Mouse (Mus musculus) liver, embryonic 15.5 days (tissue): ENCODE data around the gene Gm10663. TPM values are rescaled to one million over a fixed set of nuclear protein-coding genes. Genes with fewer than 3 reads are reported as not detected.

Experiments
- ATAC-seq: fragments of 200-750 bp; cut with Nextera tagmentation; 2 replicates; pipeline ENCODE4 v1.8.0; 2017; ENCODE audit warnings: moderate number of reproducible peaks, mild to moderate bottlenecking, moderate library complexity; ENCODE audit not compliant: insufficient read depth
- H3K27ac ChIP-seq: fragments of 300-500 bp; sonication (generic); replicated peaks from 2 replicates; pipeline ENCODE4 v1.5.1; 2015; ENCODE audit warnings: mild to moderate bottlenecking, inconsistent platforms
- H3K27me3 ChIP-seq: fragments of 300-500 bp; sonication (generic); 2 replicates; pipeline ENCODE4 v1.6.1; 2015; ENCODE audit warnings: mild to moderate bottlenecking, inconsistent platforms
- H3K36me3 ChIP-seq: fragments of 300-500 bp; sonication (generic); replicated peaks from 2 replicates; pipeline ENCODE4 v1.6.1; 2015; ENCODE audit warnings: moderate library complexity, mild to moderate bottlenecking, inconsistent platforms
- H3K4me1 ChIP-seq: fragments of 300-500 bp; sonication (generic); replicated peaks from 2 replicates; pipeline ENCODE4 v1.6.1; 2015; ENCODE audit warnings: inconsistent platforms
- H3K4me2 ChIP-seq: fragments of 300-500 bp; sonication (generic); 2 replicates; pipeline ENCODE4 v1.6.1; 2015; ENCODE audit warnings: moderate library complexity, mild to moderate bottlenecking, inconsistent platforms
- H3K4me3 ChIP-seq: fragments of 300-500 bp; sonication (generic); replicated peaks from 2 replicates; pipeline ENCODE4 v1.5.1; 2015; ENCODE audit warnings: mild to moderate bottlenecking, inconsistent platforms
- H3K9ac ChIP-seq: fragments of 300-500 bp; sonication (generic); 2 replicates; pipeline ENCODE4 v1.6.1; 2015; ENCODE audit warnings: moderate library complexity, mild to moderate bottlenecking, inconsistent platforms
- H3K9me3 ChIP-seq: fragments of 300-500 bp; sonication (generic); replicated peaks from 2 replicates; pipeline ENCODE4 v1.6.1; 2016; ENCODE audit warnings: inconsistent platforms
- WGBS: fragments of 180-500 bp; shearing (Covaris S2); methylation state at CpG from one replicate; pipeline ENCODE4 v1.1.7; 2015; ENCODE audit warnings: mixed read lengths; ENCODE audit not compliant: insufficient replicate concordance; 5-methylcytosine and 5-hydroxymethylcytosine counted together
- polyA plus RNA-seq: library from polyadenylated mRNA; unstranded; fragments of >200 nt; fragmentation: Nextera tagmentation; extraction: Ambion mirVana; gene quantifications from 2 replicates; pipeline ENCODE4 v1.2.1, GENCODE M21; 2015

The Gm10663 gene
- not detected in 2 replicates for polyA plus RNA-seq

- Histone ChIP-seq H3K4me2 (no peak within 1 kb of the TSS), H3K4me1 (no peaks in the 10 kb centered on the region), H3K27ac (no peak within 1 kb of the TSS), H3K27me3 (no peaks in the 10 kb centered on the region), H3K4me3 (no peak within 1 kb of the TSS), H3K36me3 (no peaks in the 10 kb centered on the region), H3K9me3 (no peaks in the 10 kb centered on the region), H3K9ac (no peak within 1 kb of the TSS)
- ATAC-seq: no peak
- 76% methylated on average over 2 of the region's 2 CpGs for WGBS
Observed at GRCm38 (mm10) chr8:65074733-65075132, at the start of gene Gm10663. Gene Gm10663 (plus strand): TSS chr8:65075033.

GRCm38 (mm10) chr8:65028959-65029686 is 45.7 kb upstream of the Gm10663 start:
- Histone ChIP-seq H3K27me3 (no peaks in the 10 kb centered on the region), H3K9ac (no peak overlapping the region), H3K36me3 (no peaks in the 10 kb centered on the region), H3K27ac (no peak overlapping the region), H3K4me1 (no peaks in the 10 kb centered on the region), H3K4me3 (no peak overlapping the region), H3K9me3 (no peaks in the 10 kb centered on the region), H3K4me2 (no peak overlapping the region)
- 67% methylated on average over 12 of the region's 12 CpGs for WGBS
- ATAC-seq: no peak

GRCm38 (mm10) chr8:65029776-65030175 is 45.1 kb upstream of the Gm10663 start:
- Histone ChIP-seq H3K9me3 (no peaks in the 10 kb centered on the region), H3K9ac (no peak overlapping the region), H3K27me3 (no peaks in the 10 kb centered on the region), H3K4me1 (no peaks in the 10 kb centered on the region), H3K4me2 (no peak overlapping the region), H3K4me3 (no peak overlapping the region), H3K27ac (no peak overlapping the region), H3K36me3 (no peaks in the 10 kb centered on the region)
- WGBS: 70% methylated on average over 4 of the region's 4 CpGs
- no peak for ATAC-seq

- 58% methylated on average over 4 of the region's 4 CpGs for WGBS
- no peaks in the 10 kb centered on the region for H3K4me1 ChIP-seq
- H3K27ac ChIP-seq: no peak overlapping the region
- H3K27me3 ChIP-seq: no peaks in the 10 kb centered on the region
- H3K9ac ChIP-seq: no peak overlapping the region
- no peaks in the 10 kb centered on the region for H3K36me3 ChIP-seq
- H3K9me3 ChIP-seq: no peaks in the 10 kb centered on the region
- ATAC-seq: no peak
- H3K4me3 ChIP-seq: no peak overlapping the region
- no peak overlapping the region for H3K4me2 ChIP-seq
Observed at GRCm38 (mm10) chr8:65030735-65031485, 43.9 kb upstream of the Gm10663 start.

- H3K9ac ChIP-seq: no peak overlapping the region
- 56% methylated on average over 1 of the region's 1 CpGs for WGBS
- H3K4me1 ChIP-seq: no peaks in the 10 kb centered on the region
- H3K27ac ChIP-seq: no peak overlapping the region
- peaks cover 2% of the 10 kb centered on the region; the same call in 1 of the 2 replicates for H3K27me3 ChIP-seq
- no peaks in the 10 kb centered on the region for H3K36me3 ChIP-seq
- no peak for ATAC-seq
- no peaks in the 10 kb centered on the region for H3K9me3 ChIP-seq
- no peak overlapping the region for H3K4me3 ChIP-seq
- H3K4me2 ChIP-seq: no peak overlapping the region
Observed at GRCm38 (mm10) chr8:65032107-65032506, 42.7 kb upstream of the Gm10663 start.

- Histone ChIP-seq H3K9ac (no peak overlapping the region), H3K36me3 (no peaks in the 10 kb centered on the region), H3K4me3 (no peak overlapping the region), H3K4me2 (no peak overlapping the region), H3K4me1 (no peaks in the 10 kb centered on the region), H3K27ac (no peak overlapping the region), H3K27me3 (peaks cover 6% of the 10 kb centered on the region; the same call in 1 of the 2 replicates), H3K9me3 (no peaks in the 10 kb centered on the region)
- ATAC-seq: no peak
- WGBS: 72% methylated on average over 13 of the region's 13 CpGs
Observed at GRCm38 (mm10) chr8:65033056-65033455, 41.8 kb upstream of the Gm10663 start.

- 28% methylated on average over 2 of the region's 2 CpGs for WGBS
- Histone ChIP-seq H3K9ac (no peak overlapping the region), H3K27me3 (peaks cover 6% of the 10 kb centered on the region; the same call in 1 of the 2 replicates)
Observed at GRCm38 (mm10) chr8:65034136-65034535, 40.7 kb upstream of the Gm10663 start.

GRCm38 (mm10) chr8:65037117-65037533 is 37.7 kb upstream of the Gm10663 start, which contains the start of gene Apela:
Gene Apela (minus strand): TSS chr8:65037336.
- no peaks in the 10 kb centered on the region for H3K4me1 ChIP-seq
- H3K4me3 ChIP-seq: no peak within 1 kb of the TSS
- H3K9ac ChIP-seq: no peak within 1 kb of the TSS
- H3K4me2 ChIP-seq: peak within 1 kb of the TSS; percentile 50
- H3K36me3 ChIP-seq: no peaks in the 10 kb centered on the region
- peak; percentile 54; the same call in 1 of the 2 replicates for ATAC-seq
- no peaks in the 10 kb centered on the region for H3K9me3 ChIP-seq
- no peak within 1 kb of the TSS for H3K27ac ChIP-seq
- WGBS: 3% methylated on average over 8 of the region's 8 CpGs
- H3K27me3 ChIP-seq: peaks cover 6% of the 10 kb centered on the region; the same call in 1 of the 2 replicates

More at GRCm38 (mm10) chr8:65034136-65034535, 40.7 kb upstream of the Gm10663 start:
- Histone ChIP-seq H3K4me1 (no peaks in the 10 kb centered on the region), H3K9me3 (no peaks in the 10 kb centered on the region), H3K4me2 (no peak overlapping the region), H3K36me3 (no peaks in the 10 kb centered on the region), H3K4me3 (no peak overlapping the region), H3K27ac (no peak overlapping the region)
- ATAC-seq: no peak

- 35% methylated on average over 5 of the region's 5 CpGs for WGBS
- Histone ChIP-seq H3K4me2 (0 out of 2 replicates have a peak overlapping the region, but pooled peaks have one; percentile 28), H3K27ac (no peak overlapping the region), H3K4me1 (no peaks in the 10 kb centered on the region), H3K27me3 (no peaks in the 10 kb centered on the region), H3K9ac (no peak overlapping the region), H3K9me3 (no peaks in the 10 kb centered on the region), H3K4me3 (no peak overlapping the region), H3K36me3 (no peaks in the 10 kb centered on the region)
- ATAC-seq: peak; percentile 63; the same call in 1 of the 2 replicates
Observed at GRCm38 (mm10) chr8:65046565-65046964, 28.3 kb upstream of the Gm10663 start.

GRCm38 (mm10) chr8:65047193-65047592 is 27.6 kb upstream of the Gm10663 start:
- no peaks in the 10 kb centered on the region for H3K27me3 ChIP-seq
- no peak overlapping the region for H3K4me2 ChIP-seq
- no peak overlapping the region for H3K9ac ChIP-seq
- no peak overlapping the region for H3K27ac ChIP-seq
- H3K4me3 ChIP-seq: no peak overlapping the region
- ATAC-seq: no peak
- WGBS: 74% methylated on average over 4 of the region's 4 CpGs
- H3K36me3 ChIP-seq: no peaks in the 10 kb centered on the region
- H3K9me3 ChIP-seq: no peaks in the 10 kb centered on the region
- H3K4me1 ChIP-seq: no peaks in the 10 kb centered on the region

GRCm38 (mm10) chr8:65047801-65048200 is 27.0 kb upstream of the Gm10663 start:
- Histone ChIP-seq H3K9ac (no peak overlapping the region), H3K36me3 (no peaks in the 10 kb centered on the region), H3K27me3 (no peaks in the 10 kb centered on the region), H3K4me1 (no peaks in the 10 kb centered on the region), H3K4me2 (no peak overlapping the region), H3K4me3 (no peak overlapping the region), H3K9me3 (no peaks in the 10 kb centered on the region), H3K27ac (no peak overlapping the region)
- no peak for ATAC-seq
- 64% methylated on average over 4 of the region's 4 CpGs for WGBS
